Mouse (Mus musculus) frontal cortex, postnatal 10 days (tissue): ENCODE data around the gene Acta1.

Experiments
- DNase-seq, 2 experiments: peaks; one replicate each; pipeline ENCODE4 v3.0.0; 2022; ENCODE audit warnings: low spot score in 2 of 2, mixed read lengths in 1 of 2

Acta1 gene

DNA sequence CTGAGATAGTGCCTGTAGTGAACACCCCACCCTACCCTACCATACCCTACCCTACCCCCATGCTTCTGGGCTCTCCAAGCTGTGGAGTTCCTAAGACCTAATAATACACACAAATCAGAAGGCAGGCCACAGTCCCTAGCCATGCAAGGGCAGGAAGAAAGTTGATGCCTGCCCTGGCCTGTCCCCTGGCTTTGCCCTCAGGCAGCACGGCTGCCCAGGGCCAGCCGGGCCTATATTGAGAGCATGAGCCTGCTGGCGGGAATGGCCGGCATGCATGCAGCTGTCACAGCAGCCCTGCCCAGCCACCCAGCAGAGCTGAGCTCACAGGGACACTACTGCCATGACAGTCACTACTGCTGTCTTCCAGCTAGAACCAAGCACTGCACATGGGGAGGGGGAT lies 11.5 kb downstream of the Acta1 start:
- DNase-seq = no peak

DNA sequence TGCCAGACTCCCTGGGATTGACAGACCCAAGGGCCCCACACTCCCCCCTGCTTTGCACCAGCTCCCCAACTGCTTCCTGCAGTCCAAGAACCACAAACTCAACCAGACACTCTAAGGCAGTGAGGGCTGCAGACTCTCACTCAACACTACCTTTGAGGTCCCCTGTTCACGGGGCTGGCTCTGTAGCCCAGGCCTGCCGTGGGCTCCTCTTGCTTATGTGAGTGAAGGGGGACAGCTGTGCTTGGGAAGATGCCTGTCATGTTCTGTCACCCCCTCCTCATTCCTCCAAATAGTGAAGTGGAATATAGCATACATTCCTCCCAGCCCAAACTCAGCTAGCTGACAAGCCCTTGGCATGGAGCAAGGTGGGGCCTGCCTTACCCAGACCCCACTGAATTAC lies 12.1 kb downstream of the Acta1 start:
- no peak for DNase-seq

DNA sequence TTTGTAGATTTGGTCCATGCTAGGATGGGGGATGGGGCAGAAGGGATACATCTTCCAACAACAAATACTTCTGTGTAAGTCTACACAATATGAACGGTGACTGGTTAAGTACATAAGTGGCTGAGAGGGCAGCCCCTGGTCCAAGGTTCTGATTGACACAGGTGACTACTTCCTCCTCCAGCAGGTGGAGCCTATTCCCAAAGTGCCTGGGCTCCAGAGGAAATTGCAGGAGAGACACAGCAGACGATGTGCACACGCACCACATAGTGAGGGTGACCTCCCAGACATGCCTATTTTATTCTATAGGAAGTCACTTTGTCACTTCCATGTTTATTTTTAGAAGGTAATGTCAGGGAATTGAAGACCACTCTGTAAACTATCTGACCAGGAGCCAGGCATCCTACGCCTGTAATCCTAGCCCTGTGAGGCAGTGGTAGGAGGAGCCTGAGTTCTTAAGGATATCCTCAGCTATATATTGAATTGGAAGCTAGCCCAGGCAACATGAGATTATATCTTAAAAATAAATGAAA lies 13.7 kb downstream of the Acta1 start:
- DNase-seq = no peak

DNA sequence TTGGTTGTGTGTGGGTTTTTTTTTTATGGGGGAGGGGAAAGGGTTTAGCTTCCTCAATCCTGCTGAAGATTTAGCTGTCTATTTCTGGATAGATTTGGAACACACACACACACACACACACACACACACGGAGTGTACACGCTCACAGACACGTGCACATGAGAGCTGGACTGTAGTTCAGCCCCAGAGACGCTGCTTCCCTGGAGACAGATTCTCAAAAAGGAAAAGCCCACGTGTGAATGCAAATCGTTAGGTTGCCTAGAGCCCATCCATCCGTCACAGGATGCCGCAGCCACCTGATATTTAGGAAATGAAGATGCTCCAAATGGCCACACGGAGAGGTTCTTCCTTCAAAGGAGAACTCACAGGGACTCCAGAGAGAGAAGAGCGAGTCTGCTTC lies 14.3 kb downstream of the Acta1 start:
- DNase-seq = peak; percentile 64 to 87

DNA sequence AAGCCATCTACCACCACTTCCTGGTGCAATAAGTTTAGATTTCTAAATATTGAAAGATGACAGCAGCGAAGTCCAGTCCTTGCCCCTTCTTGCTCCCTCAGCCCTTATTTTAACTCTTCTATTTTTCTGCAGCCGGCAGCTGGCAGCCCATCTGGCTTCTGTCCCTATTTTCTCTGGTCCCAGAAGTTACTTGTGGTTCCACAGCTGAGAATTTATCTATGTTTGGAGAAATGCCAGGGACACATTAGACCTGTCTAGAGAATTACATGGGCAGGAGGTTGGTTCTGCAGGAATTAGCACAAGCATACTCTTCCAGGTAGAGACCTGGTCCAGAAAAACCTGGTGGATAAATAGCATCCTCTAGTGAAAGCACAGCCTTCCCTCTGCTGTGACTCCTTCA lies 16.7 kb downstream of the Acta1 start:
- DNase-seq = no peak

DNA sequence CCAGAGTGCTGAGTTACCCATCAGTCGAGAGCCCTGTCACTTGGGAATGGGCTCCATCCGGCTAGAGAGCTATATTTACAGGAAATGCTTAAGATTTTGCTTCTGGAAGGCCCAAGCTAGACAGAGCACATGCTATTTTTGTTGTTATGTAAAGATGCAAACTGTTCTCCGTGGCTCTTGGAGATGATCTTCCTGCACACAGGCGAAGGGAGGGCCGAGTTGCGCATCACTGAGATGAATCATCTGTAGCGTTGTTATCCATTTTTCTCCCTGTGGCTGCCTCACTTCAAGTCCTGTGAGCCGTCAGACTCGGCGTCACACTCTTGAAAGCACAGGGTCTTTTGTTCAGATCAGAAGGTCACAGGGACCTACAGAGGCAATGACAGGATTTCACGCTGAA lies 20.2 kb downstream of the Acta1 start:
- DNase-seq = no peak

DNA sequence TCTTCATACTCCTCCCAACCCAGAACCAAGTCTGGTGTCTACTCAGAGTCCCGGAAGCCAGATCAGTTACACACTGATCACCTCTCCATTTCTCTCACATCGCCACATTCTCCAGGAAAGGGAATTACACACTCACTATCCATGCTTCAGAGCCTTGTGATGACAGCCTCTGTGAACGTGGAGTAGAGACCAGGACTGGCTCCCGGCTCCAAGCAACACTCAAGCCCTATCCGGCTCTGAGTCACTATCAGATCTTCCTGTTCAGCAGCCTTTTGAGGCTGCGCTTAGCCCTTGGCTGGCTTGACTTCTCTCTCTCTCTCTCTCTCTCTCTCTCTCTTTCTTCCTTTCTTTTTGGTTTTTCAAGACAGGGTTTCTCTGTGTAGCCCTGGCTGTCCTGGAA lies 21.2 kb downstream of the Acta1 start:
- DNase-seq = no peak

DNA sequence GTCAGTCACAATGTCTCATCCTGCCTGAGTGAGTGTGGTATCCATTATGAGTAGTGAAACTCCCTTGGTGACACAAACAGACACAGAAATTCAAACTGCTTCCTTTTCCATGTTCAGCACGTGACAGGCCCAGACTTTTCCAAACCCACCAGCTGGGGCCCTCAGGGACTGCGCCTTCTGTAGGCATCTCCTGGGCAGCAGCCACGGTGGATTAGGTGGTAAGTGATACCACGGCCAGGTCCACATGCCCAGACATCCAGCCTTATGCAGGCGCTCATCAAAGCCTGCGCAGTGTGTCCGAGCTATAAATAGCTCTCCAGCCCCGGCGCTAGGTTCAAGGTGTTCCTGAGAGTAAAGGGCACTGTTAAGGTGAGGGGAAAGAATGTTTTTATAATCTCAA lies 22.5 kb downstream of the Acta1 start:
- no peak for DNase-seq

DNA sequence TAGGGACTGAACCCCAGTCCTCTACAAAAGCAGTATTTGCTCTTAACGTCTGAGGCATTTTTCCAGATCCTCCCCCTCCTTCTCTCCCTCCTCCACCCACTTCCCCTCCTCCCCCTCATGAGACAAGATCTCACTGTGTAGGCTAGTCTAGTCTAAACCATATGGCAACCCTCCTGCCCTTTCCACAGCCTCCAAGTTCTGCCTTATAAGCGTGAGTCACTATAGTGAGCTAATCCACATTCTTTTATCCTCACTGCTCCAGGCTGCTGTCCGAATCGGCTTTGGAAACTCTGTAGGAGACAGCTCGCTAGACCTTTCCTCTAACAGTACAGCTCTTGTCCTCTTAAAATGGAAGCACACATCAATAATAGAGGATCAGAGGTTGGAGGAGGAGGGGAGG lies 27.6 kb downstream of the Acta1 start:
- no peak for DNase-seq

DNA sequence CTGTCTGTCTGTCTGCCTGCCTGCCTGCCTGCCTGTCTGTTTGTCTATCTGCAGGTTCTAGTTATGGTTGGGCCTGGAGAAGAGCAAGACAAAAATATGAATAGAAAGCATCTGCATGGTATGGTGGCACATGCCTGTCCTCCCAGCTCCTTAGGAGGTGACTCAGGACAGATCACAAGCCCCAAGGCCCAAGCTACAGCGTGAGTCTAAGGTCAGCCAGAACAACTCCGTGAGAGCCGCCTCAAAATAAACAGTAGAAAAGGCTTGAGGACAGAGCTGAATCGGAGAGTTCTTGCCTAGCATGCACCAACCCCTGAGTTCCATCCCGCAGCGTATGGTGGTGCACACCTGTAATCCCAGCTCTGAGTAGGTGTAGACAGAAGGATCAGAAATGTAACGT lies 28.8 kb downstream of the Acta1 start:
- DNase-seq = no peak

DNA sequence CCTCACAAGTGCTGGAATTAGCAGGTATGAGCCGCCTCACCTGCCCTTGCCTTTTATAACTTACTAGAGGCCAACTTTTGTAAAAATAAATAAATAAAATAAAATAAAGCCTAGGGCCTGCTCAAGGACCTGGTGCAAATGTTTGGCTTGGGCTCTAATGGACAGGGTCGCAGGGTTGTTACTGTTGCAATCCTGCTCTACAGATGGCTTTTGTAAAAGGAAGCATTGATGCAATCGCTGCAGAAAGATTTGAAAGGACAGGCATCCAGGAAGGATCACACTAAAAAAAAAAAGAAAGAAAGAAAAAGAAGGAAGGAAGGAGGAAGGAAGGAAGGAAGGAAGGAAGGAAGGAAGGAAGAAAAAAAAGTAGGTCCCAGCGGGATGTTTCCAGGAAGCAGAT lies 34.2 kb downstream of the Acta1 start:
- no peak for DNase-seq

DNA sequence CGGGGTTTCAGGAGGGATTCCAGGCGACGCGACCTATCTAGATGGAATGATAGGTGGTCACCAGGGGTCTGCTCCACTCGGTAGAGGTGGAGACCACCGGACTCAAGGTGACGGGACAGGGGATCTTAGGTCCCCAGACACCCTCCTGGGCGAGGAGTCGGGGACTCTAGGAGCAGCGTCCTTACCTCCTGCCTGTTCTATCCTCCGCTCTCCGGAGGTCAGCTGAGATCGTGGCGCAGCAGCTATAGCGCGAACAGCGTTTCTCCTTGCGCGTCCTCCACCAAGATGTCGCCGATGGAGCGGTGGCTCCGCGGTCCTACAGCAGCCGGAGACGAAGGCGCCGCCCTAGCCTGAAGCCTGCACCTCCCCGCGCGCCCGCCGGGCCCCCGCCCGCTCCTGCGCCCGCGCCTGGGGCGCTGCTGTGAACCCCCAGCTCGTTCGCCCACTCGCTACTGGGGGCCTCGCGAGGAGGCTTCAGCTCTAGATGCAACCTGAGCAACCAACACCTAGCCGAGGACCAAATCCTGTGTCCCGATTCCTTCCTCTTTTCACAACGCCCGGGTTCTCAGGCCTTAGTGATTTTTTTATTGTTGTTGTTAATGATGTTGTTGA lies 34.8 kb downstream of the Acta1 start, which contains the start of gene Ccsap:
Gene Ccsap (minus strand): TSS at position 562 of the 612 bp plus-strand sequence.
- peak in 1 of 2 experiments; percentile 59 for DNase-seq

DNA sequence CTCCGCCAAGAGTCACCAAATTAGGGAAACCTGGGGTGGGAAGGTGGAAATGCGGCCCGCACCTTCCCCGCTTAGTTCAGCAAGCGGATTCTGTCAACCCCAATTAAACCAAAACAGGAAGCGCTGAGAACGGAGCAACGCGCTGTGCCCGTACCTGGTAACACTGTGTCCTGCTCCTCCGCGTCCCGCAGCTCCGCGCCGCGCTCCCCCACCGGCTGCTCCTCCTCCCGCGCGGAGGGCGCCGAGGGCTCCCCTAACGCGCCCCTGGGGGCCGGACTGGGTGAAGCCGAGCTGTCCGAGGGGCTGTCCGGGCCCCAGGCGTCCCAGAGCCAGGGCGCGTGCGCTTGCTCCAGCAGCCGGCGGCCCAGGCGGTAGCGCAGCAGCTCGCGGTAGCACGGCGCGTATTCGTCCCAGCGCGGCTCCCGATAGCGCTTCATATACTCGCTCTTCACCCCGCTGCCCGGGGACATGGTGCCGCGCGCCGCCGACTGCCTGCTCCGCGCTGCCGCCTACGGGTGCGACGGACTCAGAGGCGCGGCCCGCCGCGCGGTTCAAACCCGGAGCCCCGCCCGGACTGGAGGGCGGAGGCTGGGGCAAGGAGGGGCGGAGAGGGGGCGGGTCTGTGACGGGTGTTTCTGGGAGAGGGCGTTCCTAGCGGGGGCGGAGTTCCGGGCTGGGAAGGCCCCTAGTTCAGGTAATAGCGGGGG lies 35.5 kb downstream of the Acta1 start:
- peak; percentile 83 to 88 for DNase-seq

DNA sequence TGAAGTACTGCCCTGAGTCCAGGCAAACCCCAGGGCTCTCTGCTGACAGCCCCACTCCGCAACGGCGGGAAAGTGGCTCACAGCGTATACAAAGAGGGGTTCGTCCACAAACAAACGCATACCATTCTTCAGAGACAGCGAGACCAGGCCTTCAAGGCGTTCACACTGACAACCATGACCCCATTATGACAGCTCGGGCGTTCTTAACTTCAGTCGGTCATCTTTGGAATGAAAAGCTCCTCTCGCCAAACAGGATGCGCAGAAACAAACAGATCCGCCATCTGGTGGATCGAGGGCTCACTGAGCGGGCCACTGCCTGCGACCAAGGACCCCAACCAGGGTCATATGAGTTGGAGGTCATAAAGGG lies 36.0 kb downstream of the Acta1 start:
- no peak for DNase-seq

DNA sequence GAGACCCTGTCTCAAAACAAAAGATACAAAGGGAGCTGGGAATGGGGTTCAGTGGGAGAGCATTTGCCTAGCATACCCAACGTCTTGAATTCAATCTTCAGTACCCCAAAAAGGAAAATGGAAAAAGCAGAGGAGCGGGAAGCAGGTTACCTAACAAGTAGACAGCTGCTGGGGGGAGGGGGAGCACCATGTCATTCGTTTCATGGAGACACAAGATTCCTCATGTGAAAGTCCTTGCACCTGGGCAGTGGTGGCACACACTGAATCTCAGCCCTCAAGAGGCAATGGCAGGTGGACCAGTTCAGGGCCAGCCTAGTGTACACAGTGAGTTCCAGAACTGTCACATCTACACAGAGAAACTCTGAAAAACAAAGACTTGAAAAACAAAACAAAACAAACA lies 37.2 kb downstream of the Acta1 start:
- no peak for DNase-seq

DNA sequence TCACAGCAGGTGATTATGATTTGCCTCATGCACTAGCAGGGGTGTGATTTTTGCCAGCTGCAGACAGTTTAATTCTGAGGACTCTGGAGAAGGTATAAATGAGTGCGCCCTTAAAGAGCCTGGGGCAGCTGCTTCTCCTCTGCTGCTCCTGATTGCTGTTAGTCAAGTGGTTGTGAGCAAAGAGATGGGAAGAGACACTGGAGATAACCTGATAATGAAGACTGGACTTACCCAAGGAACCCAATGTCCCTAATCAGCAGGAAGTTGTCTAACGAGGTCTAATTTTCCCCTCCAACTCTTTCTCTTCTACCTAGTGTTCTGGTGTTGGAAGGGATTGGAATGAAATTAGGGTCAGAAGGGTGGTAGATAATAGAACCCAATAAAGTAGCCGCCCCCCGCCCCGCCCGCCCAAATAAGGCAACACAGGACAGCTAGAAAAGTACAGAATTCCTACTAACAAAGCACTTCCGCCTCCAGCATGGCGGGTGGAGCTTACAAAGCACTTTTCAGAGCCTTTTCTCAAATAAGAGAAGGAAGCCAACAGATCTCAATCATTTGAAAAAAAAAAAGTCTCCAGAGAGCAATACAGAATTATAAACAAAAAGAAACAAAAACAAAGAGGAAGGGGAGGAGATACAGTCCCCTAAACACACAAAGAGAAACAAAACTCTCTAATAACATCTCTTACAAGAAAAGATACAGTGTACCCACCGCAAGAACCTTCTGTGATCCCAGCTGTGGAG lies 39.6 kb downstream of the Acta1 start:
- DNase-seq = no peak

DNA sequence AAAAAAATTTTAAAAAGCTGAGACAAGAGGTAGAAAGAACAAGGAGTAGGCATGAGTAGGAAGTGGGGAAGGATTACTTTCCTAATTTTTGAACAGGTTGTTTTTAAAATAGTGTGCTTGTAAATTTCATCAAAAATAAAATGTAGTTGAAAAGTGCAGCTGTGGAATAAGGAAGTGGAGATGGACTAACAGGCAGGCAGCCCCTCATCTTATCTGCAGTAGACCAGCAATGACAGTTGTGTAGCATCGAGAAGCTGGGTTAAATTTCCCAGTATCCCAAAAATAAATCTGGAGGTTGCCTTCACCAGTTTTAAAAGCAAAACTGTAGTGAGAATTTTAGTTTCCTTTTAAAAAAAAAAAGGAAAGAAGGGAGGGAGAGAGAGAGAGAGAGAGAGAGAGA lies 40.3 kb downstream of the Acta1 start:
- no peak for DNase-seq

DNA sequence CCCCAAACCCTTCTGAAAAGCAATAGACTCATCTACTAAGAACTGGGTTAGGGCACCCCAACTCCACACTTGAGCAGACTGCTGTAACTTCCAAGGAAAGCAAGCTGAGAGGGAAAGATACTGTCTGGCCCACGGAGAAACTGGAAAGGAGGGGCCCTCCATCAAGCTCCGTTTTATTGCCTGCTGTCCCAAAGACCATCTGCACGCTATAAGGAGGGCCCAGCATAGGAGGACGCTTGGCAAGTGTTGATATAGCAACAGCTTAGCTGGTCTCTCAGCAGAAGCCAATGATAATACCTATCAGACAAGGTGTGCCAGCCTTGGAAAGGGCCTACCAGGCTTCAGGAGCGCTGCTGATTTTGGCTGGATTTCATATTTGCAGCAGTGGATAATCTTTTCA lies 43.0 kb downstream of the Acta1 start:
- no peak for DNase-seq

DNA sequence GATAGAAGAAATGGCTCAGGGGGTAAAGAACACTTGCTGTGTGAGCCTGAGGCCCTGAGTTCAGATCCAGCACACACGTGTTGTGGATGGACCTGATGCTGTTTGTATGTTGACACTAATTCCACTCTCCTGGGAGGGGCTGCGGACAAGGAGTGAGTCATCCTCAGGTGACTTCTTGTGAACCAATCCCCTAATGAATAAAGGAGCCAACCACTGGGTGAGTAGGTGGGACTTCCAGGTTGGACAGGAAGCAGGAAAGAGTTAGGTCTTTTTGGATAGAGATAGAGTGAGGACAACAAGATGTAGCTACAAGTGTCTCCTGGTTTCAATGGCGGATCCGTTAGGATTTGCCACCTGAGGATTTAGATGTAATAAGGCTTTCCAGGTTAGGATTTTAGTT lies 45.2 kb downstream of the Acta1 start:
- no peak for DNase-seq

DNA sequence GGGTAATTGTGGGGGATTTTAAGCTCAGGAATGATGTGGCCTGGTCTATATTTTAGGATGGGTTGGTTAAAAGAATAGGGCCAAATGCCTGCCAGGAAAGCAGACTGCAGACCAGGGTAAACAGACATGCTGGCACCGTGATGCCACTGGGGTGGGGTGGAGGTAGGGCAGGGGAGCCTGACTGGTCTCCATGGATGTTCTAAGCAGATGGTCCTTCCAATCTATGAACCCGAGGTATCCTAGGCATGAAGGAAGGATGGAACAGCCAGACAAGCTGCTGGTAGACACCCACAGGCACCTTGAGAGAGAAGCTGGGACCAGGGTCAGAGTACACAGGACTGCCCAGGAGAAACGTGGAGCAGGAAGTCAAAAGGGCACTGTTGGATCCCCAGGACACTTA lies 47.0 kb downstream of the Acta1 start:
- no peak for DNase-seq

DNA sequence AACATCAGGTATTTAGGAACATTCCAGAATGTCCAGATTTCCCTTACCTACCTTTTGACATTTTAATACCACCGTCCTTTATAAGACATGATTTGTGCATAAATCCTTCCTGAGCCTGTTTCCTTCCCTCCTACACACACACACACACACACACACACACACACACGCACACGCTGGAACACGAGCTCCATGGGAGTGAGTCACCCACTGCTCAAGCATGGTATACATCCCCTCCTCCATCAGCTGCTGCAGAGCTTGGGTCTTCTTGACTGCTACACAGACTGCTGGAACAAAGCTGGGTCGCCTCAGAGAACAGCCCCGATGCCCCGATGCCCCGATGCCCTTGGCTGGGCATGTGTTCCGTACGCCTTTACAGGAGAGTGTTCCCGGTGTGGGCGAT lies 48.0 kb downstream of the Acta1 start:
- no peak for DNase-seq

DNA sequence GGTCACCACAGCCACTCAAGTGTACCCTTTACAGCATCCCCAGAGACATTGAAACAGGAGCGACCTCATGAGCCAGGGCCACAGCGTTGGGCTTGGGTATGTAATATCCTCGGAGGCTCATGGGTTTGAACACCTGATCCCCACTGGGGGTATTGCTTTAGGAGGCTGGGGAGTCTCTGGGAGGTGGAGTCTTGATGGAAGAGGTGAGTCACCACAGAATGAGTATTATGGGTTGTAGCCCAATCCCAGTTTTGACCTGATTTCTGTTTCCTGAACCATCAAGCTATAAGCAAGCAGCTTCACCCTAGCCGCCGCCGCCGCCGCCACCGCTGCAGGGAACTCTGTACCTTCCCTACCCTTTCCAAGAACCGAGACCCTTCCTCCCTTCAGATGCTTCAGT lies 48.6 kb downstream of the Acta1 start:
- no peak for DNase-seq

DNA sequence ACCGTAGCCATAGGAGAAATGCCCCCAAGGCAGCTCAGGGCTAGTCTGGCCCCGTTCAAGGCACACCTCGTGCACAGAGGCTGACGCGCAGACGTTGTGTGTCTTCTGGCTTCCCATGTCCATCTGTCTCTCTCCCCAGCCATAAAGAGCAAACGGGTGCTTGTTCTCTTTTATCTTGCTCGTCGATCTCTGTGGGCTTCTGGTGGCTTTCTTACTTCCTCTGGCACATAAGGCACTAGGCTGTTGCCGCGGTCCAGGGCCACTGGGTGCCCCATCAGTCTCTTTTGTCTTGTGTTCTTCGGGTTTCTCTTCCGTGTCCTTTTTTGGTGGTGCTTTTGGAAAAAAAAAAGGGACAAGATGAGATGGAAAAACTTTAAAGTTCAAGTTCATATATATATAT lies 49.4 kb downstream of the Acta1 start:
- DNase-seq = no peak
